Mouse (Mus musculus) testis, postnatal 10 days (tissue): ENCODE measurements around the gene Ube2j1.

Experiments
- DNase-seq: peaks from one replicate; pipeline ENCODE4 v3.0.0; 2021; ENCODE audit warnings: low spot score

Gene Ube2j1

GRCm38 (mm10) chr4:33071337-33071736 is 40.1 kb downstream of the Ube2j1 start:
- DNase-seq, result no peak

DNA sequence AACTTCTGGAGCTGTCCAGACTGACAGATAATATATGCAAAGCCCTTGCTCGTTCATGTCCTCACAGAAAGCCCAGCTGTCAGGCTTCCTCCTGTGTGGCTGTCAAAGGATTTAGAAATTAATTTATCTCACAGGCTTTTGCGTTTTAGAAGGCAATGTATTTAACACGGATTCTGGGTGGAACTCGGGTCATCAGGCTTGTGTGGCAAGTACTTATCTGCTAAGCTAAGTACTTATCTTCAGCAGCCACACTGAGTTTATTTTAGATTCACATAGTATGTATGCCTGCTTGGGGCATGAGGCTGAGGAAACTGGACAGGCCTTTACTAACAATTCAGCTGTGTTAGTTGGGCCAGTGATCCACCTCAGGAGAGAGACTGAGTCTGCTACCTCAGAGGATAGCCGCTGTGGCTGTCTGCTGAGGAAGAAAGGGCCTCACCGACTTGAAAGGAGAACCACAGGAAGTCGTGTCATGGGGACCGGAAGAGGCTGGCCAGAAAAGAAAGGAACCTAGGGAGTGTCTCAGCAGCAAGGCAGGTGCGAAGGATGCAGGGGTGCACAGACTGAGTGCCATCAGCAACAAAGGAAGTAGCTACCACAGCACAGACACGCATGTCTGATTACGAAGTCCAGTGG is 41.4 kb downstream of the Ube2j1 start:
- DNase-seq, result no peak

DNA sequence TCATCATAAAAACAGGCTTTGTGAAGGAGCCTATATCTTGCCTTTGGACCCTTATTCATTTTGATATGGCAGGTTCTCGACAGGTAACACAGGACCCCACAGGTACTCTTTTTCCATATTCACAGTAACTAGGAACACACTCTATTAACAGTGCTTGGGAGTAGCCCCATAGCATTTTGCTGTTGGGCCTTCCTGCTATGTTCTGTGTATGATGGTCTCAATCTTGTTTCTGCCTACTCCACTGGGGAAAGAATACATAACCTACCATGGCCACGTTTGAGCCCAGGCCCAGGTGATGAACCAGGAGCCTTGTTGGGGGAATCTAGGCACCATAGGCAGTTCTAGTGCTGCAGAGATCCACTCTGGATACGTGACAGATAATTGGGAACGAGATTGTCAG is 43.2 kb downstream of the Ube2j1 start:
- DNase-seq, result no peak

GRCm38 (mm10) chr4:33074851-33075250 is 43.6 kb downstream of the Ube2j1 start:
- DNase-seq, result peak; percentile 29

- DNase-seq, result no peak
Measured at GRCm38 (mm10) chr4:33075776-33076524, 44.7 kb downstream of the Ube2j1 start.

DNA sequence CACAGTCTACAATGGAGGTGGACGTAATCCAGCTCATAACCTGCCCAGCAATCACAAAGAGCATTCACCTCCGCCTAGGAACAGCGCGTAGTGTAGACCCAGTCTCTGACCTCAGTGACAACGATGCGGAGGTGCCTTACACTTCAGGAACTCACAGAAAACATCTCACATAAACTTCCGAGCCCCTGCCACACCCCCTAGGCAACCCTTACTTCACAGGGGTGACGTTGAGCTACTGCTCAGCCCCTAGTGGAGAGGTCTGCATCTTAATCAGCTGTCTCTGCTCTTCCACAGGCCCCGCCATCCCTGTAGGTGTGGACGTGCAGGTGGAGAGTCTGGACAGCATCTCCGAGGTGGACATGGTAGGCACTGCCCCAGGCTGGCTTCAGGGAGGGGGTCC is 45.9 kb downstream of the Ube2j1 start:
- DNase-seq, result no peak

GRCm38 (mm10) chr4:33077724-33078123 is 46.5 kb downstream of the Ube2j1 start:
- DNase-seq, result no peak

GRCm38 (mm10) chr4:33078492-33078891 is 47.3 kb downstream of the Ube2j1 start:
- no peak for DNase-seq

DNA sequence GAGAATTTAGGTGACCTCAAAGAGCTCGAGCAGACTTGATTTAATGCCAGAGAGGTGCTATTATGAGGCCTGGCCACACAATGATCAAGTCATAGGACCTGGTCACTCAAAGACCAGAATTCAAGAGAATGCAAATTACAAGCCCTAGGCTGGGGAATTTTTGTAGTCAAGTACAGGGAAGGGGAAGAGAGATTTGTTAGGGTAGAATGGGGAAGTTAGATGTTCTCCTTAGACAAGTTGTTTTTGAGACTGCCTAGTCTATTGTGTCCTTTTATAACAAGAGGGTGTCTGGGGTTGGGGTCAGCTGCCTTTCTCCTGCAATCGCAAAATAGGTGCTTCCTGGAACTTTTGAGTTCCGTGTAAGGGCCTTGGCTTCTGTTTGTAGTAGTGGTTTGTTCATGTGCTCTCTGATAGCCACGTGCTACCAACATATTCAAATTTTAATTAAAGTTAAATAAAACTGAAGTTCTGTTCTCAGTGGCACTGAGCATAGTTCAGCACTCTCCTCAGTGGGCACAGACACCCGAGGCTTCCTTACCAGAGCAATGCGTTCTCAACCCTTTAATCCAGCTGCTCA is 68.0 kb downstream of the Ube2j1 start:
- DNase-seq, result no peak
